Mouse (Mus musculus): ENCODE measurements around the gene Pomt2. TPM values are rescaled to one million over a fixed set of nuclear protein-coding genes. Genes with fewer than 3 reads are reported as not detected.
"Not testable (repeated sequence)": the region's sequence is repeated elsewhere in the genome, so short reads cannot be mapped to it uniquely, and the experiment has no call there.

Gene Pomt2
- total RNA-seq (2015) (3.6 and 3.9 TPM in 2 replicates), total RNA-seq (2017) (3.1 and 3.3 TPM in 2 replicates)

GRCm38 (mm10) chr12:87147395-87148089 is at the start of gene Pomt2:
TSS of gene Pomt2 (minus strand) at chr12:87147968.
- peak; percentile 93 for ATAC-seq (ENCODE audit: poor library complexity, severe bottlenecking)

- ATAC-seq (ENCODE audit: poor library complexity, severe bottlenecking), result no peak
These were observed 48.5 kb upstream of the Pomt2 start for GRCm38 (mm10) chr12:87196310-87196709.

- no peak for ATAC-seq (ENCODE audit: poor library complexity, severe bottlenecking)
These were observed 47.3 kb upstream of the Pomt2 start for GRCm38 (mm10) chr12:87195069-87195468.

- peak; percentile 86 for ATAC-seq (ENCODE audit: poor library complexity, severe bottlenecking)
These were observed 45.2 kb upstream of the Pomt2 start for GRCm38 (mm10) chr12:87193008-87193407.

- ATAC-seq (ENCODE audit: poor library complexity, severe bottlenecking), result no peak
These were observed 29.9 kb upstream of the Pomt2 start for GRCm38 (mm10) chr12:87177631-87178030.

GRCm38 (mm10) chr12:87175194-87175946 is 27.6 kb upstream of the Pomt2 start:
- ATAC-seq (ENCODE audit: poor library complexity, severe bottlenecking), result no peak

GRCm38 (mm10) chr12:87160815-87161214 is 13.0 kb upstream of the Pomt2 start:
- no peak for ATAC-seq (ENCODE audit: poor library complexity, severe bottlenecking)

GRCm38 (mm10) chr12:87160310-87160709 is 12.5 kb upstream of the Pomt2 start:
- no peak for ATAC-seq (ENCODE audit: poor library complexity, severe bottlenecking)

- ATAC-seq (ENCODE audit: poor library complexity, severe bottlenecking), result no peak
These were observed 10.3 kb upstream of the Pomt2 start for GRCm38 (mm10) chr12:87158099-87158498.

- no peak for ATAC-seq (ENCODE audit: poor library complexity, severe bottlenecking)
These were observed 9.6 kb upstream of the Pomt2 start for GRCm38 (mm10) chr12:87157361-87157760.

GRCm38 (mm10) chr12:87154448-87154847 is 6.7 kb upstream of the Pomt2 start:
- ATAC-seq (ENCODE audit: poor library complexity, severe bottlenecking), result not testable (repeated sequence)

- ATAC-seq (ENCODE audit: poor library complexity, severe bottlenecking), result no peak
These were observed 1.7 kb upstream of the Pomt2 start for GRCm38 (mm10) chr12:87149471-87149870.

- peak; percentile 3; the same call in 1 of the 2 replicates for ATAC-seq (ENCODE audit: poor library complexity, severe bottlenecking)
These were observed 368 bp upstream of the Pomt2 start for GRCm38 (mm10) chr12:87148136-87148535.

GRCm38 (mm10) chr12:87146966-87147365 is 802 bp downstream of the Pomt2 start, which contains the start of gene Gstz1:
TSS of gene Gstz1 (plus strand) at chr12:87147165.
- peak; percentile 81 for ATAC-seq (ENCODE audit: poor library complexity, severe bottlenecking)

GRCm38 (mm10) chr12:87142156-87142555 is 5.6 kb downstream of the Pomt2 start:
- no peak for ATAC-seq (ENCODE audit: poor library complexity, severe bottlenecking)

GRCm38 (mm10) chr12:87138768-87139167 is 9.0 kb downstream of the Pomt2 start:
- ATAC-seq (ENCODE audit: poor library complexity, severe bottlenecking), result no peak

GRCm38 (mm10) chr12:87138342-87138701 is 9.4 kb downstream of the Pomt2 start:
- ATAC-seq (ENCODE audit: poor library complexity, severe bottlenecking), result no peak

- ATAC-seq (ENCODE audit: poor library complexity, severe bottlenecking), result no peak
These were observed 10.1 kb downstream of the Pomt2 start for GRCm38 (mm10) chr12:87137439-87138341.

- no peak for ATAC-seq (ENCODE audit: poor library complexity, severe bottlenecking)
These were observed 15.0 kb downstream of the Pomt2 start for GRCm38 (mm10) chr12:87132784-87133183.

GRCm38 (mm10) chr12:87132210-87132609 is 15.6 kb downstream of the Pomt2 start:
- ATAC-seq (ENCODE audit: poor library complexity, severe bottlenecking), result no peak

GRCm38 (mm10) chr12:87131619-87132018 is 16.1 kb downstream of the Pomt2 start:
- 0 out of 2 replicates have a peak, but pooled peaks have one; percentile 60 for ATAC-seq (ENCODE audit: poor library complexity, severe bottlenecking)
